Mouse (Mus musculus) NIH3T3 (cell line): ENCODE measurements at regions not wholly inside any gene's neighbourhood (a gene's known extent, or its start where the extent isn't known, plus 50 kb on each side); places are given as distances from the start of the nearest gene placed in this dataset.
"Not testable (repeated sequence)": the region's sequence is repeated elsewhere in the genome, so short reads cannot be mapped to it uniquely, and the experiment has no call there.

ENCODE experiments used
- DNase-seq: peaks from one replicate; pipeline ENCODE4 v3.0.0-alpha.2; 2012; ENCODE audit warnings: low read depth

DNA sequence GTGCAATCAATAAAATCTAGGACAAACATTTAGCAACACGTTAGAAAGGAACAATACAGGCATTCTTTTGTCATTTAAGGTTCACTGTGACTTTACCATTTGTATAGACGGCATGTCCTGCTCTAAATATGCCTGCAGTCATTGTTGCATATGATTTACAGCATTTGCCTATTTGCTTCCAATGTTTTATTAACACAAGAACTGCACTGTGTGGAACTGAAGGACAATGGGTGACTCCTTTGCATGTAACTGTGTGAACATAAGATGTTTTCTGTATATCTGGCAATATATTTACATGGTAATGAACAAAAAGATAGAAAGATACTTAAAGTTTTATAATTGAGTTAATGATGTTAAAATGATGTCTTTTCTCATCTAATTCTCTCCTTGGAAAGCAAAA lies 57.1 kb downstream of the Pou4f1 start:
- no peak for DNase-seq

DNA sequence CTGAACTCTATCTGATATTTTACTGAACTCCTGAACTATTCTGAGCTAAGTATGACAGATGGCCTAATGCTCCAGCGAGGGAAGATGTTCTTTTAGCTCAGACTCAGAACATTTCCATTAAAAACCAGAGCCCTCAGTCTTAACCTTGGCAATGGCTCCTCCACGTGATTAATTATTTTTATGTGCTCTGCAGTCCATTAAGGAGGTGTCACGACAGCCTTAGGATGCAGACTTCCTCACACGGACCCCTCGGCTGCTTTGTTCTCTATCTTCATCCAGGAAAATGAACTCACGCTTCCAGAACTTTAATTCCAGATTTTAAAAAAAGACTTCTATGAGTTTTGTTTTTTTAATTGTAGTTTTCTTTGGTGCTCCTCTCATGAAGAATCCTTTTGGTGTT lies 57.5 kb downstream of the Pou4f1 start:
- no peak for DNase-seq

DNA sequence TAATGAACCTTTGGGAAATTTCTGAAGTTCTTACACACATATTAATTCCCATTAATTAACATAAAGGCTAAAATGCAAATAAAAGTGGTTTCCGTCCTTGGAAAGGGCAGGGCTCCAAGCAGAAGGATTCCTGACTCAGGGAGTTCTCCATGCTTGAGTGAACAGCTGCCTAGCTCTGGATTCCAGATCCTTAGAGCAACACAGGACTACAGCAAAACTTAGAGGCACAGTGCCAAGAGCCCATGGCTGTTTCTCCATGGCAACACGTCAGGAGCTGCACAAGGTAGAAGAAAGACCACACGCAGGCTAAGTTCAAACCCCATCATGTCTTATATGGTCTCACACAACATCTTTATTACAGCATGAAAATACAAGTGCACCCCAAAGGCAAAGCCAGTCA lies 61.7 kb downstream of the Pou4f1 start:
- no peak for DNase-seq

DNA sequence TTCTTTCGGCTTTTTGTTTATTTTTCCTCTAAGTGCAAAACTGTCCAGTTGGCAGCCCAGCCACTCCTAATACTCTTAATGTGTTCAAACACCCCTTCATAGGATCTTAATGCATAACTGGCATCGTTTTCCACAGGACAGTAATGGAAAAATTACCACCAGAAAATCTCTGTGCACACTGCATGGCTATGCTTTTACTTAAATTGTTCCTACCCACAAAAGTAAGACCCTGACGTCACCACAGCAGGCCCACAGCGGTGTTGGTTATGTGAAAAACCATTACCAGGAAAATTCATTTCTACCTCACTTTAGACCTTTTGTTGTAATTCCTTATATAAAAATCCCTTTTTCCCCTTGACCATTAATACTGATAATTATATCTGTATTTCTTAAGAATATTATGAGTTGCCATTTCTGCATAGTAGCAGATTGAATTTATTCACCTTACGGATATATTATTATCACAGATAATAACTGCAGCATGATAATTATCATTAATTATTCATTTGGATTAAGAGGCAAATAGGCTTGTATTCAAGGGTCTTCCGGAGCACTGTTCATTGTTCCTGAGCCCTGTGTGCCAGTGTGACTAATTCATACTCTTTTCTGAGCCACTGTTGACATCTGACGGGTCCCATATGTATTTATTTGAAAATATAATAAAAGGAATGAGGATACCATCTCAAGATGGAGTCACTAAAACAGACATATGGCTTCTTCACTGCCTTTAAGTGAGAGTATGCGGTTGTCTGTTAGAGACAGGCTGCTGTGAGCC lies 78.3 kb downstream of the Pou4f1 start:
- DNase-seq: no peak

DNA sequence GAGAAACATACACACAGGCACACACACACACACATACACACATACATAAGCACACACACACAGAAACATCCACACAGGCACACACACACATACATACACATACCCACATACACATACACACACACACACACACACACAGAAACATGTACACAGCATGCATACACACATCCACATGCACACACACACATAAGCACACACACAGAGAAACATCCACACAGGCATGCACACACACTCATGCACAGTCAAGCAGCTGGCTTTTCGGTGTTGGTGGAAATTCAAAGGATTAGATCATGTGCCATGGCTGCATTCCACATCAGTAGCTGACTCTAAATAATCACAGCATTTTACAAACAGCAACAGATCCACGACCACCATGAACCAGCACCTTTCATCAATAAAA lies 78.9 kb downstream of the Pou4f1 start:
- DNase-seq: no peak

DNA sequence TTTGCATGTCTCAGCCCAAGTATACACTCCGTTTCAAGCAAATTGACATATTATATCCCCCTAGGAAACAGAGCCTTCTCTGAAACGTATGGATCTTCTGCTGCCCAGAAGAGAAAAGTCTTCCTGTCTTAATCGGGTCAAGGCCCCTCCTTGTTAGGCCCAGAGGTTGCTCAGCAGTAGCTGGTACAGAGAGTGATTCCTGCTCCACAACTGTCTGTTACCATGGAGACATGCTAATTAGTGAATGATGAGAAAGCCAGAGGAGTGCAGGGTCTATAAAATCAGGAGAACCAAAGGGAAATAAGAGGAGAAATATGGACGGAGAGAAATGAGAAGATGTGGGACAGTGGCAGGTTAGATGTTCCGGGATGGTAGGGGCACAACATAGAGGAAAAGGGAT lies 86.8 kb downstream of the Pou4f1 start:
- no peak for DNase-seq

DNA sequence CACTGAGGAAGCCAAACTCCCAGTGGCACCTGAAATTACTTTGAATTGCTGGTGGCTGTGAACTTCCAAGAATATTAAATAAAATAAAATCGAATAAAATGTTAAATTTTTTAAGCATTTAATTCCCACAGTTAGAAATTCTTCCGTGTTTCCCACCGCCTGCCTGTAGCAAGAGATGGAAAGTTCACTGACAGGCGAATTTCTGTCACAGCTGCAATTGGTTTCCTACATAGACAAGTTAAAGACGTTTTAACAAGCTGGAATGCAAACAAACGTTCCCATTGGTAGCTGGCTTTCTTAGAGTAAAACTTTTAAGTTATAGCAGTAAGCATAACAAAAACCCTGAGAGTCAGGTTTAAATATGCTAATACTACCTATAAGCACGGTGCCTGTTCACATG lies 95.0 kb downstream of the Pou4f1 start:
- DNase-seq: no peak

DNA sequence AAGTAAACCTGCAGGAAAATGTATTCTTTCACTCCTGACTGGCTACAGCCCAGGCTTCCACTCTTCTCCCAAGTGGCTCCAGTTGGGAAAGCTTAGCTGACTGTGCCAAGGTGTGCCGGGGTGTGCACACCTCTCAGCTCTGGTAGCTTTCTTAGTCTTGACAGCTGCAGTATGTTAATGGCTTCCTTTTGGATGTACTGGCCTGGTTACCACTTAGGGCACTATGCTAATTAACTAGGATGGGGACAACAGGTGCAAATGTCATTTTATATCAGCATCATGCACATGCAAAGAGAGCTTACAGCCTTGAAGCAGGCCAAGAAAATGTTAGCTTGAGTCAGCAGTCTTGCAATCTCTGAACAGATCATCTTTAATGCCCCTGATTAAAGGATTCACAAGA lies 111.2 kb downstream of the Pou4f1 start:
- DNase-seq: no peak

DNA sequence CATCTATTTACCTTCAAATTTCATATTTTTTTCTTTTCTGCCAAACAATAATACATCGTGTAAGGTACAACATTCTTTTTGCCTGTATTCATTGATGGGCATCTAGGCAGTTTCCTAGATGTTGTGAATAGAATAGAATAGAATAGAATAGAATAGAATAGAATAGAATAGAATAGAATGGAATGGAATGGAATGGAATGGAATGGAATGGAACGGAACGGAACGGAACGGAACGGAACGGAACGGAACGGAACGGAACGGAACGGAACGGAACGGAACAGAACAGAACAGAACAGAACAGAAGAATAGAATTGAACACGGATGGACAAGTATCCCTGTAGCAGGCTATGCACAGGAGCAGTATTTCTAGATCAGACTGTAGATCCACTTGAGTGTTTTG lies 131.0 kb downstream of the Pou4f1 start:
- not testable (repeated sequence) for DNase-seq

DNA sequence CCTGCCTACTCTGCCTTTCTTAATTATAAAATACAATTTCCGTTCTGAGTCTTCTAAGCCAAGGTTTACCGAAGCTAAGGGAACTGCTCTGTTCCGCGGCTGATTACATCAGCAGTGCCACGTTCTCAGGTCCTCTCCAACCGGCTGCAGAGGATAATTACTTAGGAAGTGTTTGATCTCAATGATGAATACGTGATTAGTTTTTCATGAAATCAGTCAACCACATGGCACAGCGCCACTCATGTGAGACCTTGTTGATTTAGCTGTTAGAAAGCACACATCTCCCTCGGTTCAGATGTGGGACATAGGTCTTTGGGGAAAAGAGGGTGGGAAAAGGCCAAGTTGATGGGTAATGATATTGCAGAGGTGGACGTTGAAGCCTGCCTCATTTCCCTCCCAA lies 141.7 kb downstream of the Pou4f1 start:
- no peak for DNase-seq

DNA sequence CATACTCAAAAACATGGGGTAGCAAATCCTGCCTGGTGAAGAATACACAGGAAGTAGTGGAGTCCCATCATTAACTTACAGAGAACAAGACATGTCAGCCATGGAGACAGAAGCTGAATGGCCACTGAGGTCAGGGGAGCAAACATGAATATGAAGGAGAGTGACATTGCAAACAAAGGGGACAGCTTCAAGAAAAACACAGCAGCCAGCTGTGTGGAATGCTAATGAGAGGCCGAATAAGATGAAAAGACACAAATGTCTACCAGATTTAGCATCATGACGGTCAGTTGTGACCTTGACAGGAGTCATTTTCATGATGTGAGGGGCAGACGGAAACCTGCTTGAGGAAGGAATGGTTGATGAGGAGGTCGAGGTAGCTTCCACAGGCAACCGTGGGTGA lies 167.7 kb downstream of the Pou4f1 start:
- DNase-seq: no peak

DNA sequence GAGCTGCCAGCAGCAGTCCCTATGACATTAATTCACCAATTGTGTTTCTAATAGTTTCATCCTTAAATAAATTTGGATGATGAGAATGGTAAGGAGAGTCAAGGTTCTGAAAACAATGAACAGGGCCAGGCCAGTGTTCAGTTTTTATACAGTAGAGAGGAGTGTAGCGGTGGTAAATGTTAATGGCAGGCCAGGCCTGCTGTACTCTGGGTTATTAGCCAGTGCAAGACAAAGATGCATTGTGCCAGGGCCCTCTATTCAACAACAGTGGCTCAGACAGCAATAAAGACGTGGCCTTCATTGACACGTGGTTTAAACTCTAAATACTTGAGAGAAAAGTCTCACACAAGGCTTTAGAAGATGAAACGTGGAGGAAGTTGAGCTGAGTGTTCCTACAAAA lies 169.5 kb downstream of the Pou4f1 start:
- DNase-seq: no peak

DNA sequence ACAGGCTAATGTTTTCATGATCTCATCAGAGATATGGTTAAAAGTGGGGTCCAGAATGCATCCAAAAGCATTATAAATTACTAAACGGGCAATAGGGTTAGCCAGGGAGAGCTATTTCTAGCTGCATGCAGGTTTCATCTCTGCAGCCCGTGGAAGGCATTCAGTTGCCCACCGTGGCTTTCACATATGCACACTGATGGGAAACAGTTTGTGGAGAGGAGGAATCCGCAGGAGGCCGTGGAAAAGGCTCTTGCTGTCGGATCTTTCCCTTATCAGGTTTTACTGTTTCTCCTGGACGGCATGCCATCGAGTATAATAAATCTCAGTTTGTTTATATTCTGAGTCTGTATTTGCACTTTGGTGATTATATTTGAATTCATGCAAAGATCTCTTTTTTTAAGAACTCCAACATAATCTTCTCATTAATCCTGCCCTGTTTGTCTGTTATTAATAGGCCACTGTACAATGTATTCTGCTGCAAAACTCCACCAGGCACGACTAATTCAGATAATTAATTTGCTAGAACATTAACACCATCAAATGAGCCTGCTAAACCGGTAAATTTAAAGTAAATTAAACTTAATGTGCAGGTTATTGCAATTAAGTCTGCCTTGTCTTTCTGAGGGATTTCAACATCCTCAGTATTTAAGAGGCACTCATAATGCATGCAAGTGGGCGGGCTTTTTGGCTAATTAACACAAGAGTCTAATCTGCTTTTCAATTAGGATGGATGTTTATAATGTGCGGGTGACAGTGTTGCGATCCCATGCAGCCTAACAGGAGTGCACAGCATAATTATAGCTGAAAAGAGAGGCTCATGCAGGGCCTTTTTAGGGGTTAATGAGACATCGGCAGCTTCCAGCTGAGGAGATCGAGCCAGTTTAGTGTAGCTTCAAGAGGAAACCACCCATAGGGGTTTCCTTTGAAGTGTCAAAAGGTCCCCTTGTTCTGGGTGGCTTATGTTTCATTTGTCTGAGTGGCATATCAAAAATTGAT lies 170.2 kb downstream of the Pou4f1 start:
- no peak for DNase-seq

DNA sequence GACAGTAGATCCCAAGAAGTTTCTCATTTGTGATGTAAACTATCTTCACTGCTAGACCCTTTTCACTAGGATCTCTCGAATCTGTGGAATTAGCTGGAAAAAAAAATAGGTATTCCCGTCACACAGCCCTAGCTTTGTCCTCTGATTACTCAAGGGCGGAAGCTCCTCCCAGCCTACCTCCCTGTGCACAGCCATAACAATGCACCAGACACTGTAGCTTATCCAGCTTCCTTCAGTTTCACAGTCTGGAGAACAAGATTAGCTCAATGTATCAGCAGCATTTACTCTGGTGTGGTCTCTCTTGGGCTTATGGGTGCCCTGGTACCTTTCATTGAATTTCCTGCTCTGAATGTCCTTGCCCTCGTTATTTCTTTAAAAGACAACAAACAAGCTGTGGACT lies 174.0 kb downstream of the Pou4f1 start:
- no peak for DNase-seq

DNA sequence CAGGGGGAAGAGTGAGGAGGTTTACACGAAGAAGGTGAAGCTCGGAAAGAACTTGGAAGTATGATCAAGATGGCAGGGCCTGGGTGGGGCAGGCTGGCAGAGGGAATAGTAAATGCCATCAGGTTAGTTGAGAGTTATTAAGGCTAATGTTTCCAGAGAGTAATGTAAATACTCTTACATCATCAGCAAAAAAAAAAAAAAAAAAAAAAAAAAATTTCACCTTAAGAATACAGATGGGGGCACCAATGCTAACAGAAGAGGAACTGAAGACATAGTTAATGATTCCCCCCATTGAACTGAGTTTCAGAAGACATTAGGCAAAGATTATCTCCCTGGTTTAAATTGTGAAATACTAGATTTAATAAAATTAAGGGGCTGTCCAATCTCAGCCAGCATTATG lies 174.7 kb downstream of the Pou4f1 start:
- DNase-seq: no peak

DNA sequence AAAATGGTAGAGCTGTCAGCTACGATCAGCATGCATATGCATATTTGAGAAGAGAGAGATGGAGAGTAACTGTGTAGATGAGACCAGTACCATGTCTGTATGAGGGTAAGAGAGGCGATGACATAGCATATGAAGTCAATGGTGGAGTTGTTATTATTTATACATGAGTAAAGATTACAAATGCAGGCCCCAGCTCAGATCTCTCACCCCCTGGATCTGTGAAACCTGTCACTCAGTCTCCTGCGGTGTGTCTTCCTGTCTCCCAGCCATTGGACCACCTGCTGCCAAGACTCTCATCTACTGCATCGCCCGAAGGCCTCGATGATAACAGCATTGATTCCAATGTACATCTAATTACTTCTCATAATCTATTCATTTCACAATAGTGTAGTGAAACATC lies 187.4 kb downstream of the Pou4f1 start:
- DNase-seq: no peak

DNA sequence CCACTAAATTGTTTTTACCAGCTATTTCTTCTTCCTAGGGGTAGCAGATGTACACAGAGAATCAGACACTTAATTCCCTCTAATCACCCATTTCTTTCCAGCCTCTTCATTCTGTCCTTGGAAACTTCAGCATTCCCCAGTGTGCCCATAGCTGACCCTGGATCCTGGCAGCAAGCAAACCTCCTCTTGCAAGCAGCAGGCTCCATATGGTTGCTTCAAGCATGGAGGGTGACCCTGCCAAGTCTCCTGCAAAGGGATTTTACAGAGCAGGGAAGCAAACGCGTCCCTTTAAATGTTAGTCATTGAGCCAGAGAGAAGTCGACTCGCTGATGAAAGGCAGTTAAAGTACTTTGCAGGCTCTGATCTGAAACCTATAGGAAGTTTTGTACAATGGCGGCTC lies 187.9 kb downstream of the Pou4f1 start:
- no peak for DNase-seq

DNA sequence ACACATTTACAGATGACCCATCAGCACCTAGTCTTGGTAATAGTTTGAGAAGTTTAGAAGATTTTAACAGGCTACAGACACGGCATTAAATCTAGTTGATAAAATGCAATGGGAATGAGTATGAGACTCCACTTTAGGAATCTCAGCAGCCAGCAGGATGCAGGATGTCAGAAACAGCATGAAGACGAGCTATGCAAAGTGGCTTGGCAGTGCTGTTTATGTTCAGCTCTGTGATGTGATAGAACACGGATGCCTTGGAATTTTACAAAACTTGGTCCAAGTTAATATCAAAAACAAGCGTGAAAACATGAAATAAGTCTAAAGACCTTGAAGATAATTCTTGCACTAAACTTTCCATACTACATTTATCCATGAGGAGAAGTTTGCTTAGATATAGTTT lies 193.0 kb downstream of the Pou4f1 start:
- DNase-seq: no peak

DNA sequence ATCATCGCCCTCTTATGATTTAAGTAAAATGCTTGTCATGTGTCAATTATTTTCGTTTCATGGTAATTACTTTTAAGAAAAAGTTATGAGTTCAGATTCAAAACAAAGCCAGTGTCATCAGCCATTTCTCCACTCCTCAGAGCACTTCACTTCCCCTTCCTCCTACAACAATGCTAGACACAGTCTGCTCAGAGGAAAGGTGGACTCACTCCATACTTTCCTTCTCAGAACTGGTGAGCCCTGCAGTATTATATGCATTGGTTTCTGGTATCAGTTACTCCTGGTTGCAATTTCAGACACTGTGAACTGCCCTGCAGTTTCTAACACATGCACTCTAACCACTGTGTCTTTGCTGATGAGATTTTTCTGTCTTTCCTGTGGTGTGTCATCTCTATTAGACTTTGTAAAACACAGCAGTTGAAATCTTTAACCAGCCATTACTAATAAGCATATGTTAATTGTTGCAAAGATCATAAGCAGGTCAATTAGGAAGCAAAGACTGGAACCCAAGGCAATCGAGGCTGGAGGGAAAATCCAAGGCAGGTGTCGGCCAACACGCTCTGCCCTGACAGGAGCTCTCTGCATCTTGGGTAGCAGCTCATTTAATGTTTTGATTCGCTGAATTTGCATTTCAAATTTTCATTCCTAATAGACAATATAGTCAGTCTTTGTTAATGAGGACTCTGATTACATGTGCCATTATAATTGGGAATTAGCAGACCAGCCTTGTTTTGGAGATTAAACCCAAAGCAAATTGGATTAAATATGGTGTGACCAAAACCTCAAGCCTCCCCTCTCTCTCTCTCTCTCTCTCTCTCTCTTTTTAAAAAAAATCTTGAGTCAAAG lies 202.7 kb downstream of the Pou4f1 start:
- no peak for DNase-seq

DNA sequence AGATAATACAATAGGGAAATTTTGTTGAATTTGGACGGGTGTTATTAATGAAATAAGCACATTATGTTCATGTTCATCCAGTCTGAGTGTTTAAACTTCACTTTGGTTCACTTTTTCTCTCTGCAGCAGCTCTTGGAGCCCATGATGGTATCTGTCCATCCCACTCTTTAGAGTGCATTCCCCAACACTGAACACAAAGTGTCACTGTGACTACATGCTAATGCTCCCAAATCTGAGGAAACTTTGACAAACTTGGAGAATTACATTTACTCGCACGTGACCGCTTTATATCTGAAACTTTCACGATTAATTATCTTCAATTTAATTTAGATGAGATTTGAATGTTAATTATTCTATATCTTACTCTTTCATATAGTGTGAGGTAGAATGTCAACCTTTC lies 250.8 kb downstream of the Pou4f1 start:
- no peak for DNase-seq

DNA sequence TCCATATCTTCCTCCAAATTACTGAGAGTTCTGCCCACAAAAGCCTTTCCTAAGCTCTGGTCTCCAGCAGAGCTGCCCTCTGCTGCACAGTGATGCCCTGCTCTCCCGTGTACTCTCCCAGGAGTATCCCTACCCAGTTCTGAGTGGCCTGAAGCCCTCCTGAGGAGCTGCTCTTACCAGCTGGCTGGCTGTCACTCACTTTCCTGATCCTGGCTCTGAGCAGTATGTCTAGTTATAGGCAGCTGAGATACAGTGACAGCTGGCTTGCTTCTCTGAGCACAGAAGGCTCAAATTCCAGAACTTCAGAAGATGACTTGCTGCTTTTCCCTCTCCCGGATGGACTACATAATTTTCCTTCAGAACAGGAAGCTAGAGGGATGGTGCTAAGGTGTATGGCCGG lies 257.1 kb downstream of the Pou4f1 start:
- no peak for DNase-seq

DNA sequence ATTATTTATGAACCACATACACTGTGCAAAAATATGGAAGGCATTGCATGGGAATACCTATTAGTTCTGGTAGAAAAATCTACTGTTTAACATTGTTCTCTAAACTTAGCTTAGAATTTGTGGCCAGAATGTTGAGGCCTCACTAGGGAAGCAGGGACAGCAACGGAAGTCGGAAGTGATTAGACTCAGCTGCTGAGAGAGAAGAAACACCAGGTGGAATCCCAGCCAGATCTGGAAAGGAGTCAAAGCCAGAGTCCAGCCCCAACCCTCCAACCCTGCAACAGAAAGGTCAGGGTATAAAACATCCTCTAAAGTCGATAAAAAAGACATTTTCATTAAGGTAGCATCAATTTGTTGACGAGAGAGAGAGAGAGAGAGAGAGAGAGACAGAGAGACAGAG lies 258.9 kb downstream of the Pou4f1 start:
- no peak for DNase-seq
